In the genomic region with DNA sequence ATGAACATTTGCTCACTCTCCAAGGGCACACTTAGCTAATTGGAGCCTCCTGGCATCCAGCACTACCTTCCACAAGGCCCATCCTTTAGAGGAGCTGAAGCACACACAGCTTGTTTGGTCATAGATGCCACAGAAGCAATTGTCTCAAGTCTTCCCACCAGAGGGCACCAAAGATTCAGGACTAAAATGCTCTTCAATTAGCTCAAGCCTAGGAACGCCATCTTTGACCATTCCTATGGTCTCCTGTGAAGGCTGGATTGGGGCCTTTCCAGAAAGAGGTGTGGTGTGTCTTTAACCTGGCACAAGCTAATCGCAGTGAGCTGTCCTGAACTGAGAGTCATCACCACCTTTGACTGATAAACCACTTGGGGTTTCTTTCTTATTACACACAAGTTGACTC, we compare ENCODE assay signal across 8 mouse cellular contexts. TPM values are rescaled to one million over a fixed set of nuclear protein-coding genes. Genes with fewer than 3 reads are reported as not detected.
DNase-seq lines count a peak whose midpoint lies in the region; ATAC-seq and TF ChIP-seq lines count a peak whose summit lies in the region.

No protein-coding gene starts in this region.

- 0 out of 2 replicates have a peak overlapping the region, but pooled peaks have one; percentile 11 for H3K9ac ChIP-seq in CH12.LX (ENCODE audit: insufficient read depth, low read depth)
- no peak overlapping the region for H3K9ac ChIP-seq in heart, embryonic 15.5 days
- H3K9ac ChIP-seq in liver, adult 2 months (ENCODE audit: low read depth, low read length), result no peak overlapping the region
- H3K9ac ChIP-seq in stomach, postnatal 0 days (ENCODE audit: low read length), result no peak overlapping the region

- TF ChIP-seq EP300 in CH12.LX (IDR thresholded peaks at IDR 0.05; ENCODE audit: low read length), result no peak
- TF ChIP-seq EP300 in stomach, postnatal 0 days (optimal IDR thresholded peaks at IDR 0.05), result no peak

- TF ChIP-seq RAD21 in CH12.LX (IDR thresholded peaks at IDR 0.05; ENCODE audit: low read depth, low read length), result no peak; the same call in none of the 2 replicates

- 7% methylated on average over 2 of the region's 2 CpGs for WGBS in forebrain, embryonic 10.5 days
- WGBS in heart, embryonic 15.5 days, result 5% methylated on average over 2 of the region's 2 CpGs
- 8% methylated on average over 2 of the region's 2 CpGs for WGBS in liver, adult 2 months
- 3% methylated on average over 2 of the region's 2 CpGs for WGBS in stomach, postnatal 0 days

- H3K4me3 ChIP-seq in CH12.LX (replicated peaks in 1 of 3; ENCODE audit: low read depth in 2 of 3, low read length in 2 of 3, poor library complexity in 1 of 3), result no peak overlapping the region
- H3K4me3 ChIP-seq in forebrain, embryonic 10.5 days, result no peak overlapping the region
- no peak overlapping the region for H3K4me3 ChIP-seq in heart, embryonic 15.5 days
- no peak overlapping the region for H3K4me3 ChIP-seq in liver, adult 2 months (ENCODE audit: insufficient read depth, low read depth, low read length)
- no peak overlapping the region for H3K4me3 ChIP-seq in stomach, postnatal 0 days (ENCODE audit: low read depth, low read length)

- dilution Hi-C loops in CH12.LX (cut with MboI; ENCODE audit: extremely low pct_ligation_motif_present, extremely low pct_unique_long_range_greater_than_20kb, low sequenced_read_pairs), result loop anchor here (25.0 kb wide), 1 partner anchor 142 kb away; no protein-coding TSS in a partner anchor

- TF ChIP-seq POLR2A in CH12.LX (IDR thresholded peaks at IDR 0.05; ENCODE audit: low read depth, low read length), result 0 out of 2 replicates have a peak, but pooled peaks have one; percentile 27
- no peak for TF ChIP-seq POLR2A in liver, adult 2 months (IDR thresholded peaks at IDR 0.05; ENCODE audit: extremely low read depth, insufficient read depth, low read length)

- H3K79me2 ChIP-seq in CH12.LX (replicated peaks; ENCODE audit: control insufficient read depth, extremely low read depth, insufficient read depth, poor library complexity, severe bottlenecking), result no peaks in the 10 kb centered on the region
- no peaks in the 10 kb centered on the region for H3K79me2 ChIP-seq in liver, adult 2 months (ENCODE audit: control insufficient read depth, insufficient read depth, low read length)

- peak; percentile 23; the same call in 1 of the 2 replicates for ATAC-seq in heart, embryonic 15.5 days (replicated peaks; ENCODE audit: insufficient number of reproducible peaks, insufficient read depth, low FRiP score, low read depth)
- peak; percentile 71 for ATAC-seq in stomach, postnatal 0 days (ENCODE audit: low FRiP score, low TSS enrichment)

- no peak overlapping the region for H3K4me2 ChIP-seq in CH12.LX (ENCODE audit: insufficient read depth, low read depth, poor library complexity, severe bottlenecking)
- no peak overlapping the region for H3K4me2 ChIP-seq in heart, embryonic 15.5 days
- H3K4me2 ChIP-seq in stomach, postnatal 0 days (replicated peaks; ENCODE audit: low read depth), result no peak overlapping the region

- peak; percentile 97 for DNase-seq in CH12.LX (ENCODE audit: extremely low read depth)
- peak; percentile 91 for DNase-seq in c-Kit-positive CD71-negative TER-119-negative erythroid progenitor cells, embryonic 14.5 days (ENCODE audit: low read depth)
- DNase-seq in forebrain, embryonic 10.5 days (ENCODE audit: extremely low spot score, low spot score), result peak; percentile 78
- peak; percentile 84 for DNase-seq in kidney, postnatal 10 days
- peak; percentile 69 for DNase-seq in liver, adult 2 months (ENCODE audit: extremely low read depth, low read depth, low spot score)
- peak; percentile 90 for DNase-seq in naive thymus-derived CD4-positive, alpha-beta T cell, adult 2 months (ENCODE audit: low read depth)
- peak; percentile 79 for DNase-seq in stomach, postnatal 0 days (ENCODE audit: low spot score)

- peak; percentile 74 to 99 for TF ChIP-seq CTCF in CH12.LX (conservative IDR thresholded peaks at IDR 0.05 in 1 of 2, IDR thresholded peaks at IDR 0.05 in 1 of 2; ENCODE audit: low read depth in 2 of 2, low read length in 2 of 2)
- TF ChIP-seq CTCF in liver, adult 2 months (IDR thresholded peaks at IDR 0.05; ENCODE audit: low read depth, low read length), result peak; percentile 56
- peak; percentile 98 for TF ChIP-seq CTCF in stomach, postnatal 0 days (IDR thresholded peaks at IDR 0.05; ENCODE audit: low read depth)

- in situ Hi-C loops in CH12.LX (cut with MboI; ENCODE audit: low pct_ligation_motif_present, low pct_unique_long_range_greater_than_20kb, low sequenced_read_pairs), result loop anchor here (25.0 kb wide), 3 partner anchors 392 to 717 kb away; no protein-coding TSS in a partner anchor

- H3K27ac ChIP-seq in CH12.LX (ENCODE audit: insufficient read depth, low read depth), result no peak overlapping the region
- H3K27ac ChIP-seq in forebrain, embryonic 10.5 days, result peak overlapping the region; percentile 93
- peak overlapping the region; percentile 95 for H3K27ac ChIP-seq in heart, embryonic 15.5 days
- H3K27ac ChIP-seq in liver, adult 2 months (replicated peaks; ENCODE audit: insufficient read depth, low read depth, low read length), result no peak overlapping the region
- peak overlapping the region; percentile 59 for H3K27ac ChIP-seq in stomach, postnatal 0 days (replicated peaks)

- H3K4me1 ChIP-seq in CH12.LX (ENCODE audit: control insufficient read depth in 1 of 2, insufficient read depth in 2 of 2), result peaks cover 6 to 29% of the 10 kb centered on the region in 2 experiments
- peaks cover 52% of the 10 kb centered on the region for H3K4me1 ChIP-seq in forebrain, embryonic 10.5 days
- peaks cover 53% of the 10 kb centered on the region for H3K4me1 ChIP-seq in heart, embryonic 15.5 days (replicated peaks)
- H3K4me1 ChIP-seq in liver, adult 2 months (ENCODE audit: control insufficient read depth, insufficient read depth, low read length), result no peaks in the 10 kb centered on the region
- no peaks in the 10 kb centered on the region; the same call in 1 of the 2 replicates for H3K4me1 ChIP-seq in stomach, postnatal 0 days (replicated peaks; ENCODE audit: control insufficient read depth, insufficient read depth)

- H3K9me3 ChIP-seq in CH12.LX (replicated peaks; ENCODE audit: low read length), result no peaks in the 10 kb centered on the region
- H3K9me3 ChIP-seq in forebrain, embryonic 10.5 days, result no peaks in the 10 kb centered on the region
- no peaks in the 10 kb centered on the region for H3K9me3 ChIP-seq in heart, embryonic 15.5 days (replicated peaks)
- H3K9me3 ChIP-seq in stomach, postnatal 0 days (ENCODE audit: control insufficient read depth, low read length), result no peaks in the 10 kb centered on the region

- no peaks in the 10 kb centered on the region for H3K36me3 ChIP-seq in CH12.LX (replicated peaks in 1 of 2; ENCODE audit: control insufficient read depth in 1 of 2, insufficient read depth in 1 of 2, low read length in 1 of 2)
- H3K36me3 ChIP-seq in forebrain, embryonic 10.5 days (replicated peaks), result no peaks in the 10 kb centered on the region
- H3K36me3 ChIP-seq in heart, embryonic 15.5 days, result no peaks in the 10 kb centered on the region
- H3K36me3 ChIP-seq in liver, adult 2 months (ENCODE audit: control insufficient read depth, insufficient read depth, low read length), result peaks cover 38% of the 10 kb centered on the region
- no peaks in the 10 kb centered on the region for H3K36me3 ChIP-seq in stomach, postnatal 0 days (ENCODE audit: control insufficient read depth, insufficient read depth, low read length)

- no peaks in the 10 kb centered on the region for H3K27me3 ChIP-seq in CH12.LX (replicated peaks)
- H3K27me3 ChIP-seq in forebrain, embryonic 10.5 days (ENCODE audit: poor library complexity, severe bottlenecking), result peaks cover 10% of the 10 kb centered on the region
- no peaks in the 10 kb centered on the region for H3K27me3 ChIP-seq in heart, embryonic 15.5 days
- H3K27me3 ChIP-seq in liver, adult 2 months (ENCODE audit: control insufficient read depth, insufficient read depth, low read length), result no peaks in the 10 kb centered on the region
- no peaks in the 10 kb centered on the region for H3K27me3 ChIP-seq in stomach, postnatal 0 days (ENCODE audit: control insufficient read depth, insufficient read depth, low read length)

TF ChIP-seq in CH12.LX, 34 proteins besides CTCF, POLR2A, EP300 and RAD21:
- TF ChIP-seq TCF12 (IDR thresholded peaks at IDR 0.05; ENCODE audit: low read depth, low read length), result no peak
- no peak for TF ChIP-seq KAT2A (IDR thresholded peaks at IDR 0.05; ENCODE audit: insufficient replicate concordance, low read length)
- TF ChIP-seq USF2 (conservative IDR thresholded peaks at IDR 0.05; ENCODE audit: low read depth, low read length), result no peak
- 0 out of 2 replicates have a peak, but pooled peaks have one; percentile 43 for TF ChIP-seq TBP (conservative IDR thresholded peaks at IDR 0.05; ENCODE audit: low read depth, low read length)
- TF ChIP-seq IRF4 (IDR thresholded peaks at IDR 0.05; ENCODE audit: low read depth, low read length), result 0 out of 2 replicates have a peak, but pooled peaks have one; percentile 30
- TF ChIP-seq HCFC1 (IDR thresholded peaks at IDR 0.05; ENCODE audit: low read depth, low read length), result no peak
- peak; percentile 100 for TF ChIP-seq SMC3 (IDR thresholded peaks at IDR 0.05; ENCODE audit: low read depth, low read length)
- peak; percentile 20; the same call in 1 of the 2 replicates for TF ChIP-seq MYC (IDR thresholded peaks at IDR 0.05; ENCODE audit: low read depth, low read length)
- peak; percentile 99 for TF ChIP-seq ZC3H11A (IDR thresholded peaks at IDR 0.05; ENCODE audit: low read depth, low read length)
- TF ChIP-seq SIN3A (IDR thresholded peaks at IDR 0.05; ENCODE audit: low read length), result no peak
- no peak for TF ChIP-seq PAX5 (IDR thresholded peaks at IDR 0.05; ENCODE audit: low read length)
- peak; percentile 31; the same call in 1 of the 2 replicates for TF ChIP-seq JUND (conservative IDR thresholded peaks at IDR 0.05; ENCODE audit: low read depth, low read length)

RNA-seq across cellular contexts. Expression of a gene that starts 11.5 kb away (rescaled TPM):
- total RNA-seq in CH12.LX (2012; rRNA removed), result 82.8 and 98.5 TPM in 2 replicates
- 189 TPM in 2 replicates for total RNA-seq in CH12.LX (2014; rRNA removed)
- 98.5 and 101 TPM in 2 replicates for polyA plus RNA-seq in CH12.LX (2012; ENCODE audit: insufficient read length, low read depth)
- polyA plus RNA-seq in forebrain, embryonic 10.5 days (2016; fragmentation: Nextera tagmentation; extraction: Ambion mirVana), result 101 and 114 TPM in 2 replicates
- polyA plus RNA-seq in heart, embryonic 15.5 days (2015; fragmentation: Nextera tagmentation; extraction: Ambion mirVana), result 42.5 and 45.8 TPM in 2 replicates
- 0.46 and 1.3 TPM in 2 replicates for total RNA-seq in liver, adult 2 months (2014; rRNA removed)
- 0.09 and 0.10 TPM in 2 replicates for polyA plus RNA-seq in liver, adult 2 months (2012; rRNA removed)
- polyA plus RNA-seq in stomach, postnatal 0 days (2015; fragmentation: Nextera tagmentation; extraction: Ambion mirVana), result 9.5 and 10.5 TPM in 2 replicates

Comparison
In these comparisons a context has a peak if more than half of its experiments do, and no peak if none do; other contexts are left out.
1. H3K27ac ChIP-seq: peak in forebrain, embryonic 10.5 days (single experiment), heart, embryonic 15.5 days (single experiment) and stomach, postnatal 0 days (single experiment); none in CH12.LX (single experiment) and liver, adult 2 months (single experiment).
2. Peak in every context shown above with its lines, with median percentiles within 50 percentile points of each other: DNase-seq and CTCF ChIP-seq.